Mouse (Mus musculus): ENCODE measurements at regions not wholly inside any gene's neighbourhood (a gene's known extent, or its start where the extent isn't known, plus 50 kb on each side); places are given as distances from the start of the nearest gene placed in this dataset.

DNA sequence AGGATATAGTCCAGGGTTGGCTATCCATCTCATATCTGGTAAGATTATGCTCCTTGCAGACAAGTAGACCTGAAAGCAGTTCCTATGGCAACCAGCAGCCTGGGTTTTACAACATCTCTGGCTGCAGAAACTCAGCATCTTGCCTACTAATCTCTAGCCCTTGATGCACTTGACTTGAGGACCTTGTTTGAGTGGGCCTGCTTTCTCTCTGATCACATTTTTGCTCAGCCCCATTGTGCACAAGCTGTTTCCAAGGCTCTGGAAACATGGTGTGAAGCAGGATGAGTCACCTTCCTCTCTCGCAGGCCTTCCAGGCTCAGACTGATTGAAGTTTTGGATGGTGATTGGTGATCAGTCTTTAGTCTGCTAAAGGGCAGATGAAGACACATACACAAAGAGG lies 224.4 kb upstream of the Eef2kmt start:
- Histone ChIP-seq H3K9me3 (replicated peaks; ENCODE audit: control insufficient read depth, low read length) (no peaks in the 10 kb centered on the region), H3K4me2 (ENCODE audit: low read depth, low read length) (no peak overlapping the region), H3K9ac (ENCODE audit: low read length) (no peak overlapping the region), H3K4me3 (replicated peaks; ENCODE audit: low read length) (no peak overlapping the region), H3K27me3 (ENCODE audit: control insufficient read depth, insufficient read depth, low read length) (no peaks in the 10 kb centered on the region), H3K36me3 (ENCODE audit: control insufficient read depth, insufficient read depth, low read length) (no peaks in the 10 kb centered on the region), H3K4me1 (ENCODE audit: control insufficient read depth, insufficient read depth, low read length) (no peaks in the 10 kb centered on the region), H3K27ac (ENCODE audit: low read length) (no peak overlapping the region)
- ATAC-seq (ENCODE audit: insufficient read depth, low FRiP score), result no peak
- 76% methylated on average over 1 of the region's 1 CpGs for WGBS

DNA sequence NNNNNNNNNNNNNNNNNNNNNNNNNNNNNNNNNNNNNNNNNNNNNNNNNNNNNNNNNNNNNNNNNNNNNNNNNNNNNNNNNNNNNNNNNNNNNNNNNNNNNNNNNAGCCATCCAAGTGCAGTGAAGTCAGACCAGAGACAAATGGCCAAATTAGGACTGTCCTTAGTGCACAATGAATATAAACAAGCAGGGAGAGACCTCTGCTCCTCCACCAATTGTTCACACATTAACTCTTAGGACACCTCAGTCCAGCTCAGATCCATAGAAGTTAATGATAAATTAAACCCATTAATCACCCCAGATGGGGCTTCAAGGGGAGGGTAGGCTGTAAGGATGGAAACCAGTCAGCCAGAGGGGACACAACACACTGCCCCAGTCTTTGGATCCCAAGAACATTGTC lies 223.2 kb upstream of the Eef2kmt start:
- H3K27me3 ChIP-seq (ENCODE audit: control insufficient read depth, insufficient read depth, low read length), result no peaks in the 10 kb centered on the region
- ATAC-seq (ENCODE audit: insufficient read depth, low FRiP score), result no peak
- no peaks in the 10 kb centered on the region for H3K4me1 ChIP-seq (ENCODE audit: control insufficient read depth, insufficient read depth, low read length)
- no peaks in the 10 kb centered on the region for H3K9me3 ChIP-seq (replicated peaks; ENCODE audit: control insufficient read depth, low read length)
- no peak overlapping the region for H3K4me2 ChIP-seq (ENCODE audit: low read depth, low read length)
- no peaks in the 10 kb centered on the region for H3K36me3 ChIP-seq (ENCODE audit: control insufficient read depth, insufficient read depth, low read length)
- no peak overlapping the region for H3K9ac ChIP-seq (ENCODE audit: low read length)
- no peak overlapping the region for H3K4me3 ChIP-seq (replicated peaks; ENCODE audit: low read length)
- H3K27ac ChIP-seq (ENCODE audit: low read length), result no peak overlapping the region

DNA sequence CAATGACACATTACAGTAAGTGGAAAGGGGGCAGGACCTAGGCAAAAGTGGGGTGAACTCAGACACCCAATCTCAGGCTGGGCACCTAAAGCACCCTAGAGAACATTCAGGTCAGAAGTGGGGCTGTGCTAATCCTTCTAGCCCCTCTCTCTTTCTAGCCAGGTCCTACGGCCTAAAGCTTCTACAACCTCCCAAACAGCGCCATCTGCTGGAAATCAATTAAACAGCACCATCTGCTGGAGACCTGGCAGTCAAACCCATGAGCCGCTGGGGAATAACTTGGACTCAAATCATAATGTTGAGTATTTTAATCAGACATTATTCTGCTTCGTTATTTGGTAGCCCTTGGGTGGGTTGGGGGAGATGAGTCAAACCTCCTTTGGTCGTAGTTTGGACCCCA lies 215.5 kb upstream of the Eef2kmt start:
- Histone ChIP-seq H3K27ac (ENCODE audit: low read length) (no peak overlapping the region), H3K36me3 (ENCODE audit: control insufficient read depth, insufficient read depth, low read length) (no peaks in the 10 kb centered on the region), H3K9me3 (replicated peaks; ENCODE audit: control insufficient read depth, low read length) (no peaks in the 10 kb centered on the region), H3K4me2 (ENCODE audit: low read depth, low read length) (no peak overlapping the region), H3K27me3 (ENCODE audit: control insufficient read depth, insufficient read depth, low read length) (no peaks in the 10 kb centered on the region; the same call in 1 of the 2 replicates), H3K4me1 (ENCODE audit: control insufficient read depth, insufficient read depth, low read length) (no peaks in the 10 kb centered on the region), H3K4me3 (replicated peaks; ENCODE audit: low read length) (no peak overlapping the region), H3K9ac (ENCODE audit: low read length) (no peak overlapping the region)
- ATAC-seq (ENCODE audit: insufficient read depth, low FRiP score), result no peak
- WGBS, result 20% methylated on average over 5 of the region's 5 CpGs

DNA sequence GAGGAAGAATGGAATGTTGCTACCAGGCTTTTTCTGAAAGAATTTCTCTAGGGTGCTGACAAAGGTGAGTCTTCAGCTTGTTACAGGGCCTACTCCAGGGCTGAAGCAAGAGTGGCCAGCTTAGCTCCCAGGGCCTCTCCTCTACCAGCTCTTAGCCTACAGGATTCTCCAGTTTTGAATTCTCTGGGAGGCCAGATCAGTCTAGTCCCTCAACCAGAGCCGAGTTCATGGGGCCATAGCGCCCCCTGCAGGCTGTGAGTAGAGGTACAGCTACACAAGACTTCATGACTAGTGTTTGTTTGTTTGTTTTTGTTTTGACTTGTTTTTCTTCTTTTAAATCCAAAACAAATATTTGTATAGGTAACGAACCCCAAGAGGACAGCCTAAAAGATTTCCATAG lies 211.8 kb upstream of the Eef2kmt start:
- WGBS, result 10% methylated on average over 3 of the region's 3 CpGs
- H3K4me2 ChIP-seq (ENCODE audit: low read depth, low read length), result no peak overlapping the region
- H3K27me3 ChIP-seq (ENCODE audit: control insufficient read depth, insufficient read depth, low read length), result no peaks in the 10 kb centered on the region
- no peaks in the 10 kb centered on the region for H3K9me3 ChIP-seq (replicated peaks; ENCODE audit: control insufficient read depth, low read length)
- no peaks in the 10 kb centered on the region for H3K36me3 ChIP-seq (ENCODE audit: control insufficient read depth, insufficient read depth, low read length)
- H3K4me1 ChIP-seq (ENCODE audit: control insufficient read depth, insufficient read depth, low read length), result no peaks in the 10 kb centered on the region
- ATAC-seq (ENCODE audit: insufficient read depth, low FRiP score), result no peak
- H3K4me3 ChIP-seq (replicated peaks; ENCODE audit: low read length), result no peak overlapping the region
- no peak overlapping the region for H3K27ac ChIP-seq (ENCODE audit: low read length)
- H3K9ac ChIP-seq (ENCODE audit: low read length), result no peak overlapping the region

DNA sequence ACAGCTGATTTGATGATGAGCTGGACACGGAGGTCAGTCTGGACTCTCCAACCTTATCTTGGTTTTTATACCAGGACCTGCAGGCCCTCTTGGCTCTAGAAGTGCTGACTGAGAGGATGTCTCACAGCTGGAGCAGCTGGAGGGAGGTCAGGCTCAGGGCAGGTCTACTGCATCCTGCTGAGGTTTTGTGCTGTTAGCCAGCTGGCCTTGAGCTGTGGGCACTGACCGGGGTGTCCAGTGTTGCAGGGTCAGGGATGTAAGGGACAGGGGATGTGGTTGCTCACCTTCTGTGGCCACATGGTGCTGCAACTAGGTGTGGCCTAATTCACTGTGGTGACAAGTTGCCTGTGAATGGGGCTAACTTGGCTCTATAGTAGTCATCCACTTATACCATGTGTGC lies 211.0 kb upstream of the Eef2kmt start:
- Histone ChIP-seq H3K27me3 (ENCODE audit: control insufficient read depth, insufficient read depth, low read length) (no peaks in the 10 kb centered on the region), H3K4me1 (ENCODE audit: control insufficient read depth, insufficient read depth, low read length) (no peaks in the 10 kb centered on the region), H3K4me2 (ENCODE audit: low read depth, low read length) (no peak overlapping the region), H3K27ac (ENCODE audit: low read length) (no peak overlapping the region), H3K4me3 (replicated peaks; ENCODE audit: low read length) (no peak overlapping the region), H3K9me3 (replicated peaks; ENCODE audit: control insufficient read depth, low read length) (no peaks in the 10 kb centered on the region), H3K9ac (ENCODE audit: low read length) (no peak overlapping the region), H3K36me3 (ENCODE audit: control insufficient read depth, insufficient read depth, low read length) (no peaks in the 10 kb centered on the region)
- no peak for ATAC-seq (ENCODE audit: insufficient read depth, low FRiP score)
- 58% methylated on average over 2 of the region's 2 CpGs for WGBS

DNA sequence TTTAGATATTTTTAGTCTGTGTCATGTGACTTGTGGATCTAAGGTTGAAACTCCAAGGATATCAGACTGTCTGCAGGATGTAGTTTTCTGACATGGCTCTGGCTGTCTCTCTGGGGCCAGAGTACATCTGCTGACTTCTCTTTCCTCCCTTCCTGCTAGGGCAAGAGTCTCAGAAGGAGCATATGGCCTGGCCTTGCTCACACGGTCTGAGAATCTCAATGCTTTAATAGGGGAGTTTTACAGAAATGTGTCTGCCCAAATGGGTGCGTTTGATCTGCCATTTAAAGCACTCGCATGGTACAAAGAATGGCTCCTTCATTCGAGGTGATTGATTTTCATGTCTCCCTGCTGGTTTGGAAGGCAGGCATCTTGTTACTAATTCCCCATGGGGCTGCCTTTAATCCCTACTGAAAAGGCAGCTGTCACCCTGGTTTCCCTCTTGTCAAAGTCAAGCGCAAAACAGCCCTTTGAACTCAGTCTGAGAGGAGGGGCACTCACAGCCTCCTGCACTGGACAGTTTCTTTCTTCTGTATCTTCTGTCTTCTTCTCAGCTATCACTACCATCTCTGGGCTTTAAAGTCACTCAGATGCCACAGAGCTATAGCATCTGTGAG lies 199.7 kb upstream of the Eef2kmt start:
- no peak for ATAC-seq (ENCODE audit: insufficient read depth, low FRiP score)
- Histone ChIP-seq H3K27ac (ENCODE audit: low read length) (no peak overlapping the region), H3K4me3 (replicated peaks; ENCODE audit: low read length) (no peak overlapping the region), H3K4me2 (ENCODE audit: low read depth, low read length) (no peak overlapping the region), H3K9me3 (replicated peaks; ENCODE audit: control insufficient read depth, low read length) (no peaks in the 10 kb centered on the region), H3K4me1 (ENCODE audit: control insufficient read depth, insufficient read depth, low read length) (no peaks in the 10 kb centered on the region), H3K9ac (ENCODE audit: low read length) (no peak overlapping the region), H3K27me3 (ENCODE audit: control insufficient read depth, insufficient read depth, low read length) (no peaks in the 10 kb centered on the region), H3K36me3 (ENCODE audit: control insufficient read depth, insufficient read depth, low read length) (no peaks in the 10 kb centered on the region)
- 20% methylated on average over 5 of the region's 5 CpGs for WGBS

DNA sequence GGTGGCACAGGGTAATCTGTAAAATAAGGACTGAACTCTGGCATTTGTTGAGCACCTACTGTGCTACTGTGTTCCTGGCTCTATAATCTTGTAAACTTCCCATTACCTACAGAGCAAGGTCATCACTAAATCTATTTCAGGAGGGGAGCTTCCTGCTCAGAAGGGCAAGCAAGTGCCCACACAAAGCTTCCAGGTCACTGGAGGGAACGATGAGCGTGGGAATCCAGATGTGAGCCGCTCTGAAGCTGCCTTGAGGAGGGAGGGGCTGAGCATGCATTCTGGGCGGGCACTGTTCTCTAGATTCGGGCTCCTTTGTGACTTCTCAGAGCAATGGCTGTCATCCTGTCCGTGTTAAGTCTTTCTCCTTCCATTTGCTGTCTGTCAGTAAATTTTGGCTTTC lies 198.5 kb upstream of the Eef2kmt start:
- ATAC-seq (ENCODE audit: insufficient read depth, low FRiP score), result no peak
- Histone ChIP-seq H3K4me3 (replicated peaks; ENCODE audit: low read length) (no peak overlapping the region), H3K4me2 (ENCODE audit: low read depth, low read length) (no peak overlapping the region), H3K27me3 (ENCODE audit: control insufficient read depth, insufficient read depth, low read length) (no peaks in the 10 kb centered on the region), H3K4me1 (ENCODE audit: control insufficient read depth, insufficient read depth, low read length) (no peaks in the 10 kb centered on the region), H3K9ac (ENCODE audit: low read length) (no peak overlapping the region), H3K27ac (ENCODE audit: low read length) (no peak overlapping the region), H3K9me3 (replicated peaks; ENCODE audit: control insufficient read depth, low read length) (no peaks in the 10 kb centered on the region), H3K36me3 (ENCODE audit: control insufficient read depth, insufficient read depth, low read length) (no peaks in the 10 kb centered on the region)
- WGBS, result 30% methylated on average over 6 of the region's 6 CpGs

DNA sequence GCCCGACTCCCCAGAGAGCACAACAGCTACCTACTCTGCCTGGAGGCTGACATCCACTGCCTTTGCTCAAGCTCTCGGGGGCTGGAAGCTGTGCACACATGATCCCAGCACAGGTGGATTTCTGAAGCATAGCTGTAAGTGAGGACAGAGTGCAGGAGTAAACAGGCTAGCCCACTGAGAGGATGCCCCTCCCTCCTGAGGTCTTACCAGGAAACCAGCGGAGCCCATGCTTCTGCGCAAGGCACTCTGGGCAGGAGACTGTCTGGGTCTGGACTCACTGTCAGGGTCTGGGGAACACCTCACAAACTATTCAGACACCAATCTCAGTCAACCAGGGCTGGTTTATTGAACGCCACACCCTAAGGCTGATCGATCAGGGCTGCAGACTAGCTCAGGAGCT lies 197.2 kb upstream of the Eef2kmt start:
- H3K4me3 ChIP-seq (replicated peaks; ENCODE audit: low read length), result no peak overlapping the region

DNA sequence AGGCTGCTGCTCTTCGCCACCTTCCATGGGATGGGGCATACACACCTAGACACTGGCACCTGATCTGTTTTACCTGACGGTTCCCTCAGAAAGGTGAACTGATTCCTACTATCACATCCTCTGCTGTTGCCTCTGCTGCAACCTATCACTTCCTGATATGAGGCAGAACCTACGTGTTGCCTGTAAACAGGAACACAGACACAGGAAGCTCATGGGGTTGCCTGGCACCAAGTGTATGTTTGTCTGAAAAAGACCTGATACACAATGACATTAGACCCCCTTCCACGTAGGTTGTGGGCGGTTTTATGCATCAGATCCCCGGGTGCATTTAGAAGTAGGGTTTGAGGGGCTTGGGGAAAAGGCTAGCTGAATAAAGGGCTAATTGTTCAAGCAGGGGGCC lies 190.0 kb upstream of the Eef2kmt start:
- no peak for ATAC-seq (ENCODE audit: insufficient read depth, low FRiP score)
- Histone ChIP-seq H3K36me3 (ENCODE audit: control insufficient read depth, insufficient read depth, low read length) (no peaks in the 10 kb centered on the region), H3K9ac (ENCODE audit: low read length) (no peak overlapping the region), H3K27ac (ENCODE audit: low read length) (no peak overlapping the region), H3K4me2 (ENCODE audit: low read depth, low read length) (no peak overlapping the region), H3K9me3 (replicated peaks; ENCODE audit: control insufficient read depth, low read length) (no peaks in the 10 kb centered on the region), H3K27me3 (ENCODE audit: control insufficient read depth, insufficient read depth, low read length) (no peaks in the 10 kb centered on the region), H3K4me3 (replicated peaks; ENCODE audit: low read length) (no peak overlapping the region), H3K4me1 (ENCODE audit: control insufficient read depth, insufficient read depth, low read length) (no peaks in the 10 kb centered on the region)
- WGBS, result 68% methylated on average over 6 of the region's 6 CpGs

More for the DNA sequence above, 197.2 kb upstream of the Eef2kmt start:
- no peaks in the 10 kb centered on the region for H3K36me3 ChIP-seq (ENCODE audit: control insufficient read depth, insufficient read depth, low read length)
- no peak overlapping the region for H3K27ac ChIP-seq (ENCODE audit: low read length)
- no peak overlapping the region for H3K9ac ChIP-seq (ENCODE audit: low read length)
- H3K27me3 ChIP-seq (ENCODE audit: control insufficient read depth, insufficient read depth, low read length), result no peaks in the 10 kb centered on the region
- no peak for ATAC-seq (ENCODE audit: insufficient read depth, low FRiP score)
- H3K4me1 ChIP-seq (ENCODE audit: control insufficient read depth, insufficient read depth, low read length), result no peaks in the 10 kb centered on the region
- 66% methylated on average over 6 of the region's 6 CpGs for WGBS
- no peak overlapping the region for H3K4me2 ChIP-seq (ENCODE audit: low read depth, low read length)
- no peaks in the 10 kb centered on the region for H3K9me3 ChIP-seq (replicated peaks; ENCODE audit: control insufficient read depth, low read length)

DNA sequence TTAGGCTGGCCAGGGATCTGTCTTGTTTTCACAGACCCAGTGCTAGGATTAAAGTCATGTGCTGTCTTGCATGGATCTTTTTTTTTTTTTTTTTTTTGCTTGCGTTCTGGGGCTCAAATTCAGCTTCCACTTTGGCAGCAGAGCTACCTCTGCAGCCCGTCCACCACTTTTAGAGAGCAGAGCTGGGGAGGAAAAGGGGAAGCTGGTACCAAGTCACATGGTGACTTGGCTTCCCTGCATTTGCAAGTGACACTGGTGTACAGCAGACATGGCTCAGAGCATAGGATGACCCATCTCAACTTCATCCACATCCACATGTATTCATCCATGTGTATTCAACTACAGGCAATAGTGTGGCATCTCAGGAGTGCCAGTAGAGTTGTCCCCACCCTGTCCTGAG lies 189.0 kb upstream of the Eef2kmt start:
- Histone ChIP-seq H3K36me3 (ENCODE audit: control insufficient read depth, insufficient read depth, low read length) (no peaks in the 10 kb centered on the region), H3K4me1 (ENCODE audit: control insufficient read depth, insufficient read depth, low read length) (no peaks in the 10 kb centered on the region), H3K9ac (ENCODE audit: low read length) (no peak overlapping the region), H3K27me3 (ENCODE audit: control insufficient read depth, insufficient read depth, low read length) (no peaks in the 10 kb centered on the region), H3K4me2 (ENCODE audit: low read depth, low read length) (no peak overlapping the region), H3K27ac (ENCODE audit: low read length) (no peak overlapping the region), H3K9me3 (replicated peaks; ENCODE audit: control insufficient read depth, low read length) (no peaks in the 10 kb centered on the region), H3K4me3 (replicated peaks; ENCODE audit: low read length) (no peak overlapping the region)
- WGBS, result 57% methylated on average over 2 of the region's 2 CpGs
- no peak for ATAC-seq (ENCODE audit: insufficient read depth, low FRiP score)
